Mouse (Mus musculus): Measurements from ENCODE around the gene Lgals3. TPM values are rescaled to one million over a fixed set of nuclear protein-coding genes. Genes with fewer than 3 reads are reported as not detected.

Lgals3 gene
- polyA plus RNA-seq, 1 experiment from 2014 or later = 15.9 TPM

GRCm38 (mm10) chr14:47419723-47420276 is 52.2 kb downstream of the Lgals3 start:
- no peak for ATAC-seq (ENCODE audit: insufficient number of reproducible peaks, insufficient read depth, low FRiP score, low read depth)
- 93% methylated on average over 24 of the region's 24 CpGs for WGBS
- Histone ChIP-seq H3K27me3 (ENCODE audit: control insufficient read depth, insufficient read depth, low read length) (no peaks in the 10 kb centered on the region), H3K9me3 (ENCODE audit: control insufficient read depth, low read depth, low read length) (no peaks in the 10 kb centered on the region), H3K9ac (replicated peaks; ENCODE audit: low read depth, low read length) (no peak overlapping the region), H3K4me3 (ENCODE audit: low read depth, low read length) (no peak overlapping the region), H3K4me2 (replicated peaks; ENCODE audit: low read depth, low read length) (no peak overlapping the region), H3K4me1 (ENCODE audit: control insufficient read depth, insufficient read depth, low read length) (peaks cover 12% of the 10 kb centered on the region), H3K27ac (ENCODE audit: low read length) (no peak overlapping the region), H3K36me3 (ENCODE audit: control insufficient read depth, insufficient read depth, low read length) (peaks cover 8% of the 10 kb centered on the region; the same call in 1 of the 2 replicates)

- Histone ChIP-seq H3K4me2 (replicated peaks; ENCODE audit: low read depth, low read length) (no peak overlapping the region), H3K4me3 (ENCODE audit: low read depth, low read length) (no peak overlapping the region)
Observed at GRCm38 (mm10) chr14:47421606-47422005, 54.1 kb downstream of the Lgals3 start.

GRCm38 (mm10) chr14:47422466-47422865 is 54.9 kb downstream of the Lgals3 start:
- no peaks in the 10 kb centered on the region for H3K36me3 ChIP-seq (ENCODE audit: control insufficient read depth, insufficient read depth, low read length)
- 75% methylated on average over 4 of the region's 4 CpGs for WGBS
- no peak overlapping the region for H3K4me3 ChIP-seq (ENCODE audit: low read depth, low read length)
- H3K27ac ChIP-seq (ENCODE audit: low read length) = no peak overlapping the region
- no peaks in the 10 kb centered on the region for H3K9me3 ChIP-seq (ENCODE audit: control insufficient read depth, low read depth, low read length)
- H3K4me2 ChIP-seq (replicated peaks; ENCODE audit: low read depth, low read length) = no peak overlapping the region
- no peak for ATAC-seq (ENCODE audit: insufficient number of reproducible peaks, insufficient read depth, low FRiP score, low read depth)
- H3K27me3 ChIP-seq (ENCODE audit: control insufficient read depth, insufficient read depth, low read length) = no peaks in the 10 kb centered on the region
- no peak overlapping the region for H3K9ac ChIP-seq (replicated peaks; ENCODE audit: low read depth, low read length)
- peaks cover 5% of the 10 kb centered on the region; the same call in 1 of the 2 replicates for H3K4me1 ChIP-seq (ENCODE audit: control insufficient read depth, insufficient read depth, low read length)

More at GRCm38 (mm10) chr14:47421606-47422005, 54.1 kb downstream of the Lgals3 start:
- Histone ChIP-seq H3K36me3 (ENCODE audit: control insufficient read depth, insufficient read depth, low read length) (no peaks in the 10 kb centered on the region), H3K4me1 (ENCODE audit: control insufficient read depth, insufficient read depth, low read length) (peaks cover 12% of the 10 kb centered on the region), H3K9me3 (ENCODE audit: control insufficient read depth, low read depth, low read length) (no peaks in the 10 kb centered on the region), H3K27me3 (ENCODE audit: control insufficient read depth, insufficient read depth, low read length) (no peaks in the 10 kb centered on the region), H3K9ac (replicated peaks; ENCODE audit: low read depth, low read length) (no peak overlapping the region), H3K27ac (ENCODE audit: low read length) (no peak overlapping the region)
- WGBS = 31% methylated on average over 2 of the region's 2 CpGs
- ATAC-seq (ENCODE audit: insufficient number of reproducible peaks, insufficient read depth, low FRiP score, low read depth) = no peak

GRCm38 (mm10) chr14:47432987-47433386 is 65.4 kb downstream of the Lgals3 start:
- Histone ChIP-seq H3K9ac (replicated peaks; ENCODE audit: low read depth, low read length) (no peak overlapping the region), H3K27me3 (ENCODE audit: control insufficient read depth, insufficient read depth, low read length) (no peaks in the 10 kb centered on the region), H3K4me2 (replicated peaks; ENCODE audit: low read depth, low read length) (no peak overlapping the region), H3K4me3 (ENCODE audit: low read depth, low read length) (no peak overlapping the region), H3K27ac (ENCODE audit: low read length) (no peak overlapping the region), H3K4me1 (ENCODE audit: control insufficient read depth, insufficient read depth, low read length) (no peaks in the 10 kb centered on the region), H3K9me3 (ENCODE audit: control insufficient read depth, low read depth, low read length) (no peaks in the 10 kb centered on the region), H3K36me3 (ENCODE audit: control insufficient read depth, insufficient read depth, low read length) (no peaks in the 10 kb centered on the region)
- no peak for ATAC-seq (ENCODE audit: insufficient number of reproducible peaks, insufficient read depth, low FRiP score, low read depth)

Other genes with a start within 250 kb of the Lgals3 start
- gene Gch1, start 178.3 kb upstream of the Lgals3 start, polyA plus RNA-seq (2014; fragmentation: Nextera tagmentation; extraction: Ambion mirVana) = 4.5 and 5.2 TPM in 2 replicates
- 36.5 and 39.0 TPM in 2 replicates for gene Wdhd1, start 90.9 kb upstream of the Lgals3 start, polyA plus RNA-seq (2014; fragmentation: Nextera tagmentation; extraction: Ambion mirVana)
- gene Socs4, start 90.8 kb upstream of the Lgals3 start, polyA plus RNA-seq (2014; fragmentation: Nextera tagmentation; extraction: Ambion mirVana) = 5.3 and 6.0 TPM in 2 replicates
- gene Mapk1ip1l, start 69.5 kb upstream of the Lgals3 start, polyA plus RNA-seq (2014; fragmentation: Nextera tagmentation; extraction: Ambion mirVana) = 81.6 and 84.3 TPM in 2 replicates
- 46.1 and 49.5 TPM in 2 replicates for gene Dlgap5, start 50.7 kb downstream of the Lgals3 start, polyA plus RNA-seq (2014; fragmentation: Nextera tagmentation; extraction: Ambion mirVana)
- 20.7 and 21.4 TPM in 2 replicates for gene Fbxo34, start 82.7 kb downstream of the Lgals3 start, polyA plus RNA-seq (2014; fragmentation: Nextera tagmentation; extraction: Ambion mirVana)
- 14.3 and 15.2 TPM in 2 replicates for gene Atg14, start 202.9 kb downstream of the Lgals3 start, polyA plus RNA-seq (2014; fragmentation: Nextera tagmentation; extraction: Ambion mirVana)